Mouse (Mus musculus) ES-Bruce4 (cell line): ENCODE results near the gene Map3k10. TPM values are rescaled to one million over a fixed set of nuclear protein-coding genes. Genes with fewer than 3 reads are reported as not detected.

ENCODE experiments used
- H3K27ac ChIP-seq: 2 replicates; pipeline ENCODE4 v1.5.1; 2012; ENCODE audit warnings: low read length, inconsistent platforms; ENCODE audit not compliant: insufficient read depth
- H3K27me3 ChIP-seq: 2 replicates; pipeline ENCODE4 v1.6.1; 2012; ENCODE audit warnings: mild to moderate bottlenecking, low read length, inconsistent platforms; ENCODE audit not compliant: control insufficient read depth, poor library complexity, insufficient read depth, severe bottlenecking
- H3K36me3 ChIP-seq: 2 replicates; pipeline ENCODE4 v1.6.1; 2012; ENCODE audit warnings: inconsistent platforms, mild to moderate bottlenecking, low read length, moderate library complexity; ENCODE audit not compliant: control insufficient read depth, poor library complexity, insufficient read depth, severe bottlenecking
- H3K4me1 ChIP-seq: one replicate; pipeline ENCODE4 v1.8.1; 2011; ENCODE audit warnings: low read length; ENCODE audit not compliant: control insufficient read depth, insufficient read depth
- H3K4me3 ChIP-seq: 2 replicates; pipeline ENCODE4 v1.5.1; 2011; ENCODE audit warnings: low read depth, mild to moderate bottlenecking, low read length
- H3K9ac ChIP-seq: 2 replicates; pipeline ENCODE4 v1.6.1; 2012; ENCODE audit warnings: low read depth, mild to moderate bottlenecking, inconsistent platforms; ENCODE audit not compliant: poor library complexity, severe bottlenecking
- H3K9me3 ChIP-seq: replicated peaks from 2 replicates; pipeline ENCODE4 v1.6.1; 2012; ENCODE audit warnings: mild to moderate bottlenecking, low read length, inconsistent platforms; ENCODE audit not compliant: control insufficient read depth, poor library complexity, insufficient read depth, severe bottlenecking
- CTCF ChIP-seq: IDR thresholded peaks from one replicate; pipeline ENCODE4 v1.8.1; 2011; ENCODE audit warnings: low read depth, low read length
- EP300 ChIP-seq: IDR thresholded peaks from 2 replicates; pipeline ENCODE4 v1.6.1; 2011; ENCODE audit warnings: low read depth, low read length; ENCODE audit not compliant: insufficient read depth
- POLR2A ChIP-seq: IDR thresholded peaks from one replicate; pipeline ENCODE4 v1.8.1; 2011; ENCODE audit warnings: low read length; ENCODE audit not compliant: insufficient read depth
- polyA plus RNA-seq: library from polyadenylated mRNA; stranded (reverse); fragments of >200 nt; gene quantifications from 2 replicates; pipeline ENCODE4 v1.2.4, GENCODE M21; 2011; ENCODE audit warnings: low read depth; ENCODE audit not compliant: missing spikeins, insufficient read depth, insufficient read length

Gene Map3k10
- polyA plus RNA-seq, 1 experiment = 13.5 TPM

GRCm38 (mm10) chr7:27688246-27688788, 13.9 kb upstream of the Map3k10 start:
- Histone ChIP-seq H3K9me3 (no peaks in the 10 kb centered on the region), H3K9ac (peak overlapping the region; percentile 76), H3K4me3 (peak overlapping the region; percentile 34; the same call in 1 of the 2 replicates), H3K27ac (no peak overlapping the region), H3K27me3 (no peaks in the 10 kb centered on the region), H3K36me3 (no peaks in the 10 kb centered on the region), H3K4me1 (no peaks in the 10 kb centered on the region)
- no peak for TF ChIP-seq EP300
- TF ChIP-seq POLR2A = no peak
- TF ChIP-seq CTCF = no peak

- Histone ChIP-seq H3K4me1 (no peaks in the 10 kb centered on the region), H3K9me3 (no peaks in the 10 kb centered on the region), H3K27me3 (no peaks in the 10 kb centered on the region), H3K36me3 (no peaks in the 10 kb centered on the region), H3K27ac (no peak overlapping the region), H3K9ac (peak overlapping the region; percentile 76; the same call in 1 of the 2 replicates), H3K4me3 (no peak overlapping the region)
- TF ChIP-seq POLR2A = no peak
- TF ChIP-seq EP300 = no peak
- TF ChIP-seq CTCF = no peak
Measured at GRCm38 (mm10) chr7:27687836-27688235, 13.4 kb upstream of the Map3k10 start.

- no peaks in the 10 kb centered on the region for H3K27me3 ChIP-seq
- H3K4me1 ChIP-seq = no peaks in the 10 kb centered on the region
- TF ChIP-seq CTCF (no peak), EP300 (no peak), POLR2A (no peak)
- no peak overlapping the region for H3K27ac ChIP-seq
- H3K36me3 ChIP-seq = no peaks in the 10 kb centered on the region
- no peaks in the 10 kb centered on the region for H3K9me3 ChIP-seq
- no peak overlapping the region for H3K4me3 ChIP-seq
- no peak overlapping the region for H3K9ac ChIP-seq
Measured at GRCm38 (mm10) chr7:27687043-27687442, 12.6 kb upstream of the Map3k10 start.

- H3K9ac ChIP-seq = no peak overlapping the region
- H3K9me3 ChIP-seq = no peaks in the 10 kb centered on the region
- H3K4me1 ChIP-seq = no peaks in the 10 kb centered on the region
- H3K4me3 ChIP-seq = no peak overlapping the region
- H3K36me3 ChIP-seq = no peaks in the 10 kb centered on the region
- H3K27ac ChIP-seq = no peak overlapping the region
- H3K27me3 ChIP-seq = no peaks in the 10 kb centered on the region
- TF ChIP-seq EP300 (no peak), CTCF (no peak), POLR2A (no peak)
Measured at GRCm38 (mm10) chr7:27685681-27686080, 11.3 kb upstream of the Map3k10 start.

- Histone ChIP-seq H3K4me1 (no peaks in the 10 kb centered on the region), H3K4me3 (no peak overlapping the region), H3K27me3 (no peaks in the 10 kb centered on the region), H3K9ac (no peak overlapping the region), H3K27ac (no peak overlapping the region), H3K9me3 (no peaks in the 10 kb centered on the region), H3K36me3 (no peaks in the 10 kb centered on the region)
- TF ChIP-seq CTCF (no peak), POLR2A (no peak), EP300 (no peak)
Measured at GRCm38 (mm10) chr7:27685220-27685619, 10.8 kb upstream of the Map3k10 start.

- Histone ChIP-seq H3K36me3 (no peaks in the 10 kb centered on the region), H3K27ac (no peak overlapping the region), H3K4me1 (no peaks in the 10 kb centered on the region), H3K27me3 (no peaks in the 10 kb centered on the region), H3K9ac (no peak overlapping the region), H3K9me3 (no peaks in the 10 kb centered on the region), H3K4me3 (no peak overlapping the region)
- TF ChIP-seq EP300 = no peak
Measured at GRCm38 (mm10) chr7:27683218-27683617, 8.8 kb upstream of the Map3k10 start.
